Mouse (Mus musculus): ENCODE measurements around the gene Fggy.

DNA sequence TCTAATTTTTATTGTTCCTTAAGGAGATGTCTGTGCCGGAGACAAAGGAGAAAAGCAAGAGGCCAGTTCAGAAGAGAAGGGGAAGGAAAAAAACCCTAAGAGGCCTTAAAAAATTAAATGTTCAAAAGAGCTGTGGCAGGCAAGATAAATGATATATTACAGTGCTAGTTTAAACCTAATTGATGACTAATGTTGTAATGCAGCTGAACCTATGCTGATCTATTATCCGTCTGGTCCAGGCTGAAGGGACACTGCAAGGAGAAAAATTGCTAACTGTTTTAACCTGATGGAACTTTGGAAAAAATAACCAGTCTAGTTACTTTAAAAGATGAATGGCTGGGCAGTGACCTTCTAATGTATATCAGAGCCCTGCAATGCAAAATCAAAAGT lies 36.7 kb upstream of the Fggy start:
- no peak for TF ChIP-seq CTCF (conservative IDR thresholded peaks at IDR 0.05; ENCODE audit: low read length)
- TF ChIP-seq NANOG (IDR thresholded peaks at IDR 0.05; ENCODE audit: borderline replicate concordance, low read length): no peak
